Mouse (Mus musculus) liver, embryonic 14.5 days (tissue): Measurements from ENCODE around the gene Hoxb5. TPM values are rescaled to one million over a fixed set of nuclear protein-coding genes. Genes with fewer than 3 reads are reported as not detected.

ENCODE experiments used
- ATAC-seq: fragments of 200-750 bp; cut with Nextera tagmentation; 2 replicates; pipeline ENCODE4 v1.8.0; 2017; ENCODE audit warnings: moderate number of reproducible peaks, mild to moderate bottlenecking, moderate library complexity; ENCODE audit not compliant: insufficient read depth
- DNase-seq, 3 experiments: peaks; one replicate each; pipeline ENCODE4 v3.0.0-alpha.2; 2012 to 2013; ENCODE audit warnings: low read depth in 3 of 3, low spot score in 3 of 3
- H3K27ac ChIP-seq: fragments of 300-500 bp; sonication (generic); 2 replicates; pipeline ENCODE4 v1.5.1; 2014; ENCODE audit warnings: moderate library complexity, mild to moderate bottlenecking, control low read depth, inconsistent platforms
- H3K27me3 ChIP-seq: fragments of 300-500 bp; sonication (generic); 2 replicates; pipeline ENCODE4 v1.6.1; 2014; ENCODE audit warnings: mild to moderate bottlenecking, low read length, moderate library complexity; ENCODE audit not compliant: control insufficient read depth, insufficient read depth
- H3K36me3 ChIP-seq: fragments of 300-500 bp; sonication (generic); replicated peaks from 2 replicates; pipeline ENCODE4 v1.6.1; 2014; ENCODE audit warnings: low read depth; ENCODE audit not compliant: control insufficient read depth, insufficient read depth
- H3K4me1 ChIP-seq, 2 experiments: fragments of 200-500 bp in 1 of 2; fragments of 300-500 bp in 1 of 2; sonication (generic) in 1 of 2; replicated peaks; 2 replicates each; pipeline ENCODE4 v1.6.1; 2012 to 2014; ENCODE audit warnings: antibody characterized with exemption in 1 of 2, inconsistent platforms in 1 of 2, low read length in 1 of 2; ENCODE audit not compliant: control insufficient read depth in 2 of 2, insufficient read depth in 2 of 2
- H3K4me2 ChIP-seq: fragments of 300-500 bp; sonication (generic); 2 replicates; pipeline ENCODE4 v1.6.1; 2014; ENCODE audit warnings: low read depth, mild to moderate bottlenecking, control low read depth, moderate library complexity
- H3K4me3 ChIP-seq, 2 experiments: fragments of 200-500 bp in 1 of 2; fragments of 300-500 bp in 1 of 2; sonication (generic) in 1 of 2; 2 replicates each; pipeline ENCODE4 v1.5.1; 2012 to 2014; ENCODE audit warnings: low read depth in 2 of 2, low read length in 2 of 2, mild to moderate bottlenecking in 2 of 2, control low read depth in 1 of 2, inconsistent platforms in 1 of 2, moderate library complexity in 1 of 2; ENCODE audit not compliant: insufficient read depth in 1 of 2
- H3K9ac ChIP-seq: fragments of 300-500 bp; sonication (generic); replicated peaks from 2 replicates; pipeline ENCODE4 v1.6.1; 2014; ENCODE audit warnings: mild to moderate bottlenecking, control low read depth, moderate library complexity
- H3K9me3 ChIP-seq: fragments of 300-500 bp; sonication (generic); 2 replicates; pipeline ENCODE4 v1.6.1; 2016; ENCODE audit warnings: low read length, mixed read lengths; ENCODE audit not compliant: control insufficient read depth
- CTCF ChIP-seq: IDR thresholded peaks from 2 replicates; pipeline ENCODE4 v1.5.1; 2016; ENCODE audit warnings: antibody characterized with exemption, low read depth, control low read depth
- EP300 ChIP-seq: IDR thresholded peaks from 2 replicates; pipeline ENCODE4 v1.6.1; 2016; ENCODE audit warnings: antibody characterized with exemption, low read depth
- WGBS: fragments of 180-500 bp; shearing (Covaris S2); extraction: QIAGEN DNeasy Blood & Tissue Kit; methylation state at CpG from one replicate; pipeline ENCODE4 v1.1.7; 2014; ENCODE audit not compliant: insufficient replicate concordance; 5-methylcytosine and 5-hydroxymethylcytosine counted together
- polyA plus RNA-seq, 2 experiments: library from polyadenylated mRNA; depleted of rRNA in 1 of 2; stranded (reverse) in 1 of 2; unstranded in 1 of 2; fragments of >200 nt; fragmentation: Nextera tagmentation in 1 of 2; extraction: Ambion mirVana in 1 of 2; gene quantifications; 2 replicates each; pipeline versions ENCODE4 v1.2.1 to v1.2.3; 2012 to 2014

Hoxb5 gene
- polyA plus RNA-seq, 2 experiments, result 0.06 to 0.23 TPM

GRCm38 (mm10) chr11:96268031-96268745 is 34.9 kb upstream of the Hoxb5 start:
- Histone ChIP-seq H3K9ac (no peak overlapping the region), H3K4me1 (no peaks in the 10 kb centered on the region), H3K4me2 (no peak overlapping the region), H3K9me3 (no peaks in the 10 kb centered on the region), H3K4me3 (no peak overlapping the region), H3K27ac (no peak overlapping the region), H3K36me3 (no peaks in the 10 kb centered on the region), H3K27me3 (peaks cover 94% of the 10 kb centered on the region)
- DNase-seq (no peak), ATAC-seq (no peak)
- TF ChIP-seq EP300, result no peak
- no peak for TF ChIP-seq CTCF
- 16% methylated on average over 1 of the region's 1 CpGs for WGBS

DNA sequence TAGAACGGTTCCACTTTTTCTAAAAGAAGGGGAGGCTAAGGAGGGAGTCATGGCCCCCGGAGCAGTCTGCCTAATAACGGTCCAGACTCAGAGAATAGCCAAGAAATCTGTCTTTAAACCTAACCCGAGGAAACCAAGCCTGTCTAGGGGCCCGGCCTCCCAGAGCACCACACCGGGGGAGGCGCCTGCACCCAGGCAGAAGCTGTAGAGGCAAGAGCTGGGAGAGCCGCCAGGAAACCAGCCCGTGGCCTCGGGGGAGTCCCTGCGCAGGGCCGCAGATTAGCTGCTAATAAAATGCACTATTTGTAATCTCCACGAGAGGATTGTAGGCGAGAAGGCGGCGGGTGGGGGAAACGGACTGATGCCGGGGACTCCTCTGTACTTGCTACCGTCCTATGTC is 33.3 kb upstream of the Hoxb5 start:
- TF ChIP-seq CTCF, result no peak
- no peak for TF ChIP-seq EP300
- H3K9me3 ChIP-seq, result no peaks in the 10 kb centered on the region
- DNase-seq, result no peak
- H3K36me3 ChIP-seq, result no peaks in the 10 kb centered on the region
- no peak overlapping the region for H3K4me2 ChIP-seq
- no peak overlapping the region for H3K4me3 ChIP-seq
- H3K27ac ChIP-seq, result no peak overlapping the region
- H3K4me1 ChIP-seq, result no peaks in the 10 kb centered on the region
- 2% methylated on average over 19 of the region's 19 CpGs for WGBS
- ATAC-seq, result no peak
- peaks cover 94% of the 10 kb centered on the region for H3K27me3 ChIP-seq
- no peak overlapping the region for H3K9ac ChIP-seq

- no peak within 1 kb of the TSS for H3K4me2 ChIP-seq
- no peak within 1 kb of the TSS for H3K4me3 ChIP-seq
- DNase-seq, result no peak
- H3K36me3 ChIP-seq, result no peaks in the 10 kb centered on the region
- no peak within 1 kb of the TSS for H3K27ac ChIP-seq
- 1% methylated on average over 40 of the region's 40 CpGs for WGBS
- H3K9me3 ChIP-seq, result no peaks in the 10 kb centered on the region
- no peak for ATAC-seq
- H3K4me1 ChIP-seq, result no peaks in the 10 kb centered on the region
- H3K9ac ChIP-seq, result no peak within 1 kb of the TSS
- peaks cover 97% of the 10 kb centered on the region for H3K27me3 ChIP-seq
- TF ChIP-seq CTCF (no peak), EP300 (no peak)
Observed at GRCm38 (mm10) chr11:96270996-96271540, 32.1 kb upstream of the Hoxb5 start, which contains the start of gene Hoxb9. TSS of gene Hoxb9 (plus strand) at chr11:96271457.

GRCm38 (mm10) chr11:96271541-96272011 is 31.6 kb upstream of the Hoxb5 start:
- TF ChIP-seq EP300, result no peak
- TF ChIP-seq CTCF, result no peak
- H3K4me2 ChIP-seq, result no peak overlapping the region
- H3K27me3 ChIP-seq, result peaks cover 97% of the 10 kb centered on the region
- no peak for ATAC-seq
- no peaks in the 10 kb centered on the region for H3K4me1 ChIP-seq
- H3K27ac ChIP-seq, result no peak overlapping the region
- DNase-seq, result no peak
- H3K4me3 ChIP-seq, result no peak overlapping the region
- no peaks in the 10 kb centered on the region for H3K36me3 ChIP-seq
- WGBS, result under 1% methylated on average over 52 of the region's 52 CpGs
- H3K9me3 ChIP-seq, result no peaks in the 10 kb centered on the region
- H3K9ac ChIP-seq, result no peak overlapping the region

DNA sequence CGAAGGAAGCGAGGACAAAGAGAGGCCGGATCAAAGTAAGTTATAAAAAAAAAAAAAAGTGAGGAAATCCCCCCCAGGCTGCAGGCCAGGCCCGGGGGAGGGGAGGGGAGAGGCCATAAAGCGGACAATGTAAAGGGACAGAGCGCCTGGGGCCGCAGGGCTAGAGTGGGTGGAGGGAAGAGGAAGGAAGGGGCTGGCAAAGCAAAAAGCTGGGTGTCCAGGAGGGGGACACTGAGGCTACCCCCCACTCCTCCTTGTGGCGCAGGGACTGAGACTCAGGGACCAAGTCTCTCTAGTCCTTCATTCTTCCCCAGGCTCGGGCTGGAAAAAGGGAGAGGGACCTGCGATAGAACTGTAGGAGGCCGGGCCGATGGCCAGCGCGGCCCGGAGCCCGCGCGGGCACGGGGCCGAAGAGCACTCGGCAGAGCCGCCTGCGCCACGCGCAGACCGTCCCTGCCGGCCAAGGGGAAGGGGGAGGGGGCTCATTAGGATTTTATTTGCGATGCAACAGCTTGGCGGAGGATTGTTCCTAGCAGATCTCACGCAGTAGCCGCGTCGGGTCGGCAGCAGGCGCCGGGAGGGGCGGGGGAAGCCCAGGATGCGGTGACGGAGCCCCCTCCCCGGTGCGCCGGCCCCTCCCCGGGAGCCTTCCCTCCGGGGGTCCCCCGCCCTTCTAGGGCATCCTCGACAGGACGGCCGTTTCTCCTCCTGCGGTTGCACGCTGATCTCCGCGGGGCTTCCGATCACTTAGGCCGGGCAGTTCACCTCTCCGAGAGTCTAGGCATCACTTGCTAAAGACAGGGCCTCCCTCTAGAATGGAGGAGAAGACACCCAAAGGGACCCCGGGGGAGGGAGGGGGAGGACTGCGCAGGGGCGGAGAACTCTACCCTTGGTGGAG is 30.9 kb upstream of the Hoxb5 start:
- WGBS, result 1% methylated on average over 58 of the region's 58 CpGs
- Histone ChIP-seq H3K4me1 (no peaks in the 10 kb centered on the region), H3K27me3 (peaks cover 97% of the 10 kb centered on the region), H3K9ac (no peak overlapping the region), H3K36me3 (no peaks in the 10 kb centered on the region), H3K27ac (no peak overlapping the region), H3K4me3 (no peak overlapping the region), H3K4me2 (no peak overlapping the region), H3K9me3 (no peaks in the 10 kb centered on the region)
- ATAC-seq (no peak), DNase-seq (no peak)
- TF ChIP-seq CTCF (no peak), EP300 (no peak)
